Mouse (Mus musculus): ENCODE data around the gene Inpp4a. TPM values are rescaled to one million over a fixed set of nuclear protein-coding genes. Genes with fewer than 3 reads are reported as not detected.

Gene Inpp4a
- total RNA-seq, 1 experiment from 2014 or later: 25.4 TPM

DNA sequence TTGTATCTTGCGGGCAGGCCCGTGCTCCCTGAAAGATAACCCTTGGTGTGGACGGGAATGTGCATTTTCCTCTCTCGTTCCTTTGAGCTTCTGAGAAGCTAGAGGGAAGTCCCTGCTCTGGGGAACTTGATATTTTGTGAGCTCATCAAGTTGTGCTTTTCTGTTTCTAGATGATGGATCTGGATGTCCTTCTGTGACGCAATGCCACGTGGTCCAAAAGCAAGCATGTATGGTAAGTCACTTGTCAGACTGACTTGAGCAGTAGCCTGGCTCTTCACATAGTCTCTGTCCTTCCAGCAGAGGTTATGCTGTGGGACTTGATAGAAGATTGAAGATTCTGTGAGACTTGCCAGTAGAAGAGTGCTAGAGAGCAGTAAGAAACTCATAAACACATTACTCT, 57.5 kb downstream of the Inpp4a start:
- DNase-seq: no peak

DNA sequence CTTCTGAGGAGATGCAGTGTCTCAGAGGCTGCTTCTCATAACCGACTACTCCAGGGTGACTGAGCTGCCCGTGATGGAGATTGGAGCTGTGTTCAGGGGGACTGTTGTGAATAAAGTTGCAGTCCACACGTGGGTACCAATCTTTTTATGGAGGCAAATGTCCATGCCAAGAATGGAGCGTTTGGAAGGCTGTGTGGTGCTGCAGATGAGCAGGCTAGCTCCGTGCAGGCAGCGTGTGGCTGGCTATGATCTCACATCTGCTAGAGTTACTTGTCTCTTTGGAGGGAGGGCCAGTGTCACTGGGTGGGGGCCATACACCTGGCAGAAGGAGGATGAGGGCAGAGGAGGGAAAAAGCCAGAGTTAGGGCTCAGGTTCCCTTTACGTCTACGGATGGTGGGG, 59.0 kb downstream of the Inpp4a start:
- no peak for DNase-seq

DNA sequence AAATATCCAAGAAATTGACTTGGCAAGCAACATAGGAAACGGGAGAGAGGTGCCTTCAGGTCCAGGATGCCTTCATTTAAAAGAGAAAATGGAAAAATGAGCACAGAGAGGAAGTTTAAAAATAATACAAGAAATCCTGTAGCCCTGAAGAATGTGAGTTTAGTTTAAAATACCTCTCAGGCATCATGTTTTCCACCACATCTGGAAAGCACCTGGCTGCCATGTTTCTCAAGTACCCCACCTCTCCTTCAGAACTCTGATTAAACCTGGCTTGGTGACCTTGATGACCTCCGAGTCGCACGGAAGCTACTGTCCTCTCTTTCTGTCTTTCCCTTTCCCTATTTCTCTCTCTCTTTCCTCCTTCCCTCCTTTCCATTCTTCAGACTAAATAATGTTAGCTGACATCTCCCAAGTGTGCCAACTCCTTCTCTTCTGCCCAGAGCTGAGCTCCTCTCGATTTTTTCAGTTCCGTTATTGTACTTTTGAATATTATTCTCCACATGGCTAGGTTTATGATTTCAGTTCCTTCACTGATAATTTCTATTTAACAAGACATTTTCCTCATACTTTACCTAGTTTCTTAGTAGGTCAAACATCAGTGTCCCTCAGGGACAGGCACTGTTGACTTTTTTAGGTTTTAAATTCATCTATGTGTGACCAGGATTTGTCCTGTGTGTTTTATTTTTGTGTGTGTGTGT, 59.9 kb downstream of the Inpp4a start:
- DNase-seq: no peak

DNA sequence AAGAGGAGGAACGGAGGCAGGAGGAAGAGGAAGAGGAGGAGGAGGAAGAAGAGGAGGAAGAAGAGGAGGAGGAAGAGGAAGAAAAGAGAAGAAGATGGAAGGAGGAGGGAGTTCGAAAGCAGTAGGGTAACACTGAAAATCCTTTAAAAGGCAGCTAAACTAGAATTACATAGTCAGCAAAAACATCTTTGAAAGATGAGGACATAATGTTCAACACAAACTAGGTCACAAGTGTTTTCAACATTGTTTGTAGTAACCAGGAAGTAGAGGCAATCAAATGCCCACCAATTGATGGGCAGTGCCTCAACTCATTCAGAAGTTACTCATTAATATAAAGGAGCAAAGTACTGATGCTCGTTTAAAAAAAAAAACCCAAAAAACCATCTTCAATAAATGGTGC, 61.1 kb downstream of the Inpp4a start:
- DNase-seq: no peak

DNA sequence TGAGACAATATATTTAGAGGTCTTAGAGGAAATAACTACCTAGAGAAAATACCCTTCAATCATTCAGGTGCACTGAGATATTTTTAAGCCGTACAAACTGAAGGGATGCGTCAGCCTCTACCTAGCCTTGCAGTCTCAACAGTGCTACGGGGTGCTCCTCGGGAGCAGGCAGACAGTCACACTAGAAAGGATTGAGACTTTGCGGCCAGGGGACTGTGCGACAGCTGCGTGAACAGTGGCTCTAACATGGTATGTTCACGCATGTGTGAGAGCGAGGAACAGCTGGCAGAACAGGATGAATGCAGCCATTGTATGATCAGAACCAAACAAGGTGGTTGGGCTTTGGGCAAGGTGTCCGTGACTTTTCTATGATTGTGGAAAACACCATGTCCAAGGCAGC, 63.1 kb downstream of the Inpp4a start:
- no peak for DNase-seq

DNA sequence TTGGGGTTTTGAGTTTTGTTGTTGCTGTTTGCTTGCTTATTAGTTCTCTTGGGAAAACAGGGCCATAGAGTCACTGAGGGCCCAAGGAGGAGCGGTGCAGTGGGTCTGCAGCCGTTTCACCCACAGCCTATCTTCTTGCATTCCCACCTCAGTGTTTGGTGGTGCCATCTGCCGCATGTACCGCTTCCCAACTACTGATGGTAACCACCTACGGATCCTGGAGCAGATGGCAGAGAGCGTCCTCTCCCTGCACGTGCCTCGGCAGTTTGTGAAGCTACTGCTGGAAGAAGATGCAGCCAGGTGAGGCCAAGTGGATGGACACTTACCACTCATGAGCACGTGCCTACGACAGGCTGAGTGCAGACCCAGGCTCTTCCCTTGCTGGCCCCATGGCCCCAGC, 68.5 kb downstream of the Inpp4a start:
- no peak for DNase-seq

DNA sequence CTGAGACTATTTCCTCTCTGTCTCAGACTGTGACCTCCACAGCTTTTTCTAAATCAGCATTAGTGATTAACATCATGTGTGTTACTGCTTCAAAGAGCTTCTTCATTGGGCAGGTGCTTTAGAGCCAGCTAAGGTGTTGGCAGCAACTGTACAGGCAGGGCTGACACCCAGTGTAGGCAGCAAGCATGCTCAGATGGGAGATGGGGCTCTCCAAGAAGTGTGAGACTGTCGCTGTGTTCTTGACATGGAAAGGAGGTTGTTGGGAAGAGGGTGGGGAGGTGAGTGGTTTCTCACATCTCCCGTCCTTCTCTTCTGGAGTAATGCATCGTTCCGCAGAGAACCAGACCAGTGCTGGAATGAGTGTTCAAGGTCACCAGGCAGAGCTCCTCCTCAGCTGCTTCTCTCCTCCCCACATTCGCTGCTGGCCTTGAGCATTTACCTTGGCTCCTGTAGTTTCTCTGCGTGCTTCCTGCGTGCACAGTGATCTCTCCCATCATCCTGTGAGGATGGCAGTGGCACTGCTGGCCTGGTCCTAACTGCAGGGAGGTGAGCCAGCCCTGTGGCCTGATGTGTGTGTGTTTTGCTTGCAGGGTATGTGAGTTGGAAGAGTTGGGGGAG, 69.2 kb downstream of the Inpp4a start:
- no peak for DNase-seq

DNA sequence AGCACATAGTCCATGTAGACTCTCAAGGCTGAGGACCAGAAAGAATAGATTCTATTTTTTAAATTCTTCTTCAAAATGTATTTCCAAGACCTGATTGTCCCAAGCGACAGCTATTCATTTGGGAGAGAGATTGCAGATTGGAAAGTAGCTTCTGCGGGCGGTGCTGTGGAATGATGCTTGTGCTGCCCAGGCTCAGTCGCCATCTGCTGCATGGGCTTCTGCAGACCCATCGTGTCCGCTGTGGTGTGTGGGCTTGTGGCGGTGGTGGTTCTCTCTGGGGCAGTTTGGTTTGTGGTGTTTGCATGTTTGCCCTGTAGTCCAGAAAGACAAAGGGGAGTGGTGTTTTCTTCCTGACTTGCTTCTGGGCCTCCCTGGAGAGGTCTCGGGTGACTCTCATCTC, 76.5 kb downstream of the Inpp4a start:
- no peak for DNase-seq

DNA sequence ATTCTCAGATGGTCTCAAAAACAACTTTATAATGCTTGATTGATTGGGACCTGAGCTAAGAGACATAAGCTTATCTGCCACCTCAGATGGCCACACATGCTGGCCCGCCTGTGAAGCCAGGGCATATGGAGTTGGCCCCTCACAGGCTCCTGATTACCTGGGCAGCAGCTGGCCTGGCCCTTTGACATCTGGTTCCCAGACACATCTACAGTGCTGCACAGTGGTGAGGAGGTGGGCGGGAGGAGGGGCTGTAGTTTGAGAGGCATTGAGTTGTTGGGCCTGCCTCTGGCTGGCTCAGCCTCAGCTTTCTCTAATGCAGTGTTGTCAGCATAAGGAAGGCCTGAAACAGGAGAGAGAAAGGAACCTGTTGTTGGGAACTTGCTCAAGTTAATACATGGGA, 77.1 kb downstream of the Inpp4a start:
- DNase-seq: no peak

DNA sequence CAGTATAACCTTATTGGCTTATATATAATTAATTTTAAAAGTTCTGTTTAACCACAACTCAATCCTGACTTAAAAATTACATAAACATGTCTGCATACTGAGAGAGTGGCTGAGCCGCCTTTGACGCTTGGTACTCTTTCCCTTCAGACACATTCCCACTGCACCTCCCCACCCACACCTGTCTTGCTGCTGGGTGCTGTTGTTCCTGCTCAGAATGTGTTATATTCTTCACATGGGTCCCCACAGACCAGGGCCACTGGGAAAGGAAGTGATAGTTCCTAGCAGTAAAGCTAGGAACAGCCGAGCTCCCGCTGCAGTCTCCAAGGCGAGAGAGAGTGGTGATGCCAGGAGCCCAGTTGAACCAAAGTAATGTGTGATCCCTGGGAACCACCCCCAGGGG, 78.4 kb downstream of the Inpp4a start:
- DNase-seq: no peak

DNA sequence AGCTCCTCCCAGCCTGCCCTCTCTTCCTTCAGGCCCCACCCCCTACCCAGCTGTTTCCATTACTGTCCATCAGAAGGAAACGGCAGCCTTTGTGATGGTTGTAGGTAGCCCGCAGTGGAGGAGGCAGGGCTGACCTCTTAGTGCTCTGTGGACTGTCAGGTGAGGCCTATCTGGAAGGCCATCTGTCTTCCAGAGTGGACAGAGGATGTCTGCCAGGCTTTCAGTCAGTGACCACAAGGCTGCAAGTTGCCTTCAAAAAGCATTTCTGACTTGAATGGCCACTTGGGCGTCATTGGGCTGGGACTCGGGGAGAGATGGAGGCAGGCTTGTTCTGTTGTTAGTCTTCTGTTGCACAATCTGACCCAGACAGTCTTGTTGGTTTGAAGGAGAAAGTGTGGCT, 79.9 kb downstream of the Inpp4a start:
- no peak for DNase-seq

DNA sequence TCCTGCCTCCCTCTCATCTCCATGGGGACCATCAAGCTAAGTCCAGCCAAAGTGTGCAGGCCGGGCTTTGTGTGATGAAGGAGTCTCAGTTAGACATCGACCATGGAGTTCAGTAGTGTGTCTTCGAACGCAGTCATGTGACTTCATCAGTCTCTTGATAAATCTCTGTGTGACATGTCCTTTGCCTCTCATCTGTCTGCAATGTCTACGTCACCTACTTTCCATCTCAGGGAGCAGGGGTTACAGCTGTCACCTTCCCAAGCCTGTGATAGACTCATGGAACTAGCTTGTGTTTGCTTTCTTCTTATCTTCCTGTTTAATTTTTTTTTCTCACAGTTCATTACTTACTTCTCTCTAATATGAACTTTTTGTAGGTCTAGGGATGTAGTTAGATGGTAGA, 81.2 kb downstream of the Inpp4a start:
- no peak for DNase-seq

DNA sequence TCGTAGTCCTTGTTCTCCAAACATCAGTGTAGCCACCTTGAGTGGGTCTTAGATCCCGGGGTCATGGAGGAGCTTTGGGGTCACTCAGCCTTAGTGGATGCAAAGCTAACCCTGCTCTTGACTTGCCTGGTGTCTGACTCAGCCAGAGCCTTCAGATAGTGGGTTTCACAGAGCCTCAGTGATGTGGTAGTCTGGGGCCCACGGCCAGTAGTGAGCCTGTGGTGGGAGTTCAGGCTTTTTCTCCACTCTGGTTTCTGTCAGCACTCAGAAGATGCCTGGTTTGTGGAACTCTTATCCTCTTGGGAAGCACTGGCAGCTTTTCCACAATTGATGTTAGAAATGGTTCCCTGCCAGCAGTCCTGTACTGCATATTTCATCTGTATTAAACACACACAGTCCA, 84.6 kb downstream of the Inpp4a start:
- DNase-seq: no peak

DNA sequence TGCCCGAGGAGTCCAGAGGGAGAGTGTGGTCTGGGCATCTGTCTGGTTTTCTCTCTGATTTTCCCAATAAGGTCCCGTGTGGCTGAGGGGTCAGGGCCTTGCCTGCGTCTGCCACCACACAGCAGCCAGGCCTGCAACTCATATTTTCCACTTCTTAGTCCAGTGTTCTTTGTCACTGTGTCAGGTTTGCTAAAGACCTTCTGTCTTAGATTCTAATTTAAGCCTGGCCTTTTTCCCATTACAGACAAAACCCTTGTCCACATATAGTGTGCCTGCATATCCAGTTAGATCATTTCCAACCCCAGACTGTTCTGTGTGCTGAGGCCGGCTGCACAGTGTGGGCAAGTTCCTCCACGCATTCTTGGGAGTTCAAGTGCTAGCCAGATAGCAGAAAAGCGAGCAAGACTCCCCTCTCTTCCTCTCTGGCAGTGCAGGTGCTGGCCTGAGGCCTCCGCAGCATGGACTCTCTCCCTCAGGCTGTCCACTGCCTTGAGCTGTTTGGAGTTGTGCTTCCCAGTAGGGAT, 86.8 kb downstream of the Inpp4a start:
- DNase-seq: no peak

DNA sequence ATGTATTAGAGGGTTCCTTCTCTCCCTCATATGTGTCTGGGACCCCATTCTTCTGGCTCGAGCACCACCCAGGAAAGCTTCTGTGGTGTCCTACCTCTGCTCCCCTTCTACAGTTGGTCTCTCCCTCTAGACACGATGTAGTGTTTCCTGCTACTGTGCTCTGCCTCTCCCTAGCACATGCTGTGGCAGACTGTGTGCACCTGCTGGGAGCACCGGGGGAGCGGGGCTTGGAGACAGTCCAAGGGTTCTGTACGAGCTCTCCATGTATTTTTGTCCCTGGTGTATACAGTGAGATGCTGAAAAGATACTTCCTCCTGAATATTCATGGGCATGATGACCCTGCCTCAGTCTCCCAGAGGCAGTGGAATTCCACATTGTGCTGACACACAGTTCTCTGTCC, 93.5 kb downstream of the Inpp4a start:
- DNase-seq: no peak

DNA sequence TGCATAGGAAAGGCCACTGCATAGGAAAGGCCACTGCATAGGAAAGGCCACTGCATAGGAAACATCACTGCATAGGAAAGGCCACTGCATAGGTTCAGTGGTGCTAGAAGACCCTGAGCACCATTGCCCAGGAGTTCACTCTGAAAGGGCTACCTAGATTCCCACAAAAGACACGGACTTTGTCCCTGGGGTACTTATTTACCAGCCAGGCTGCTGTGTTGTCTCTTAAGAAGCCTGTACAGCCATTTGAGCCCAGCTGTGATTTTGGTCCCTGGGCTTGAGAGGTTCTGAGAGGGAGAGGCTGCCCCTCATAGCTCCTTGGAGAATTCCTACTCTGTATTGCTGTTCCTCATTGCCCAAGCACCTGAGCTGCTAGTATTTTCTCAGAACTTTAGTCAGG, 96.8 kb downstream of the Inpp4a start:
- DNase-seq: no peak

DNA sequence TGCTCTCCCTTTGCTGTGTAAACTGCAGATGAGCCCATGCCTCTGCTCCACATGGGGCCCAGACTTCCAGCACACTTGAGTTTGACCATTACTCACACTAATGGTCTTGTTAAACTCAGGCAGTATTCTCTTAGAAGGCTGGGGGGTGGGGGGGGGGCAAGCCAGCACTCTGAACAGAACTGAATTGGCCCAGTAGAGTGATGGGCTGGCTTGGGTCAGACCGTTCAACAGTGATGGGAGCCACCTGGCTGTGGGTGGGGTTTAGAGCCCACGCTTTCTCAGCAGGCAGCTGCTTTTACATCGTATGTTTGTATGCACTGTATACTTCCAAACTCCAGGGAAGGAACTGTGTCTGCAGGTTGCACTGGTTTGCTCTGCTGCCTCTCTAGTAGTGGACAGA, 99.3 kb downstream of the Inpp4a start:
- no peak for DNase-seq

DNA sequence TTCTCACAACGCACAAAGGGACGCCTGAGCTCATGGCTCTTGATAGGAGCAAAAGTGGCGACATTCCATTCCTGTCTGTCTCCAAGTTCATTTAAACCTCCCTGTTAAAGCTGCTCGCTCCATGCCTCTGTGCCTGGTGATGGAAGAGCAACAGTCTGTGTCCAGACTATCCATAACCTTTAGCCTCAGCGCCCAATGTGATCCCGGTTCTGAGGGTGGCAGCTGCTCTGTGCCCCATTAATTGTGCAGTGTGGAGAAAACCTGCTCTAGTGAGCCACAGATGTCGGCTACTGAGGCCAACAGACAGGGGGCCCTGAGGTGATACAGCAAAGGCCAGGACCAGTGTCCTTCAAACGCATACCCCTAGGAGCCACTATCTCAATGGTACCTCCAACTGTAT, 100.1 kb downstream of the Inpp4a start:
- DNase-seq: no peak

DNA sequence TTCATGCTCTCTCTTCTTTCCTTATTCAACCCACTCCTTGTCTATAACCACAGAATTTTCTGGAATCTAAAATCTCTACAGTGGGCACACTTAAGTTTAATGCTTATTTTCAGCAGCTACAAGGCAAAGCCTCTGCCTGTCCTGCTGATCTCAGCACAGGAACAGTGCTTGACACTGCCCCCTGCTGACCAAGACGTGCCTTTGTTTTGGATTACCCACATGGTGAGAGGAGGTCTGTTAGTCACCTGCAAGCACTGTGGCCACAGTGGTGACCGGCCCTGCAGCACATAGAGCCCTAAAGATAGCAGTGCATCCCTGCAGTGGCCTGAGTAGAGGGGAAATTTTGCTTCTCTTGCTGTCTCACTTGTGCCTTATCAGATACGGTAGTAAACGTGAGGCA, 102.0 kb downstream of the Inpp4a start:
- DNase-seq: peak; percentile 64

DNA sequence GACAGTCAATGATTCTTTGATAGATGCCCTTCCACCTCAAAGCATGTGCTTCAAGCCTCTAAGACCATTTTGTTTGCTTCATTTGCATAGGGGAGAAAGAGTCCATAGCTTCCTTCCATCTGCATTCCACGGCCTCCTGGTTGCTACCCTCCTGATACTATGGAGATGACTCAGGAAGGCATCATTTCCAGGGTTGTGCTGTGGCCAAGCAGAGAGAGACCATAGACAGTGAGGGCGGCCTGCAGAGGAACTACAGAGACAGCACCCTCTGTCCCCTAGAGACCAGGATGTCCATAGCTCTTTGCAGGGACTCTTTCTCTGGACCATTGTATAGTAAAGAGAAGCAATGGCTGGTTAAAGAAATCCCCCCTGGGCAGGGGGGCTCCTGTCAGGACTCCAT, 105.5 kb downstream of the Inpp4a start:
- DNase-seq: no peak

DNA sequence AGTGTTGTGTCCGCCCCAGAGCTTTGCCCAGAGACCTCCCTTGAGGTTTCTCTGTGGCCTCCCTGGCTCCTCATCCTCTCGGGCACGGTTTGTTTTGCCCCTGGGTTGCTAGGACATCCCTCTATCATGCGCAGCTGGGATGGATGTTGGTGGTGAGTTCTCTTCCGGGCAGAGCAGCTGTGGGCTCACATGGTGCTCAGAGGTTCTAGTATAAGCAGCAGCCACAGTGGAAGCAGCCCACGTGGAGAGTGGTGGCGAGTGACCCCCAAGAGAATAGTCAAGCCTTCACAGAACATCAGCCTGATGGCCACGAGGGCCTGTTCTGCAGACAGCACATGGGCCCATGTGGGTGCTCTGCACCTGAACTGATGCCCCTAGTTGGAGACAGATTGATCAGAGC, 107.6 kb downstream of the Inpp4a start:
- DNase-seq: no peak

DNA sequence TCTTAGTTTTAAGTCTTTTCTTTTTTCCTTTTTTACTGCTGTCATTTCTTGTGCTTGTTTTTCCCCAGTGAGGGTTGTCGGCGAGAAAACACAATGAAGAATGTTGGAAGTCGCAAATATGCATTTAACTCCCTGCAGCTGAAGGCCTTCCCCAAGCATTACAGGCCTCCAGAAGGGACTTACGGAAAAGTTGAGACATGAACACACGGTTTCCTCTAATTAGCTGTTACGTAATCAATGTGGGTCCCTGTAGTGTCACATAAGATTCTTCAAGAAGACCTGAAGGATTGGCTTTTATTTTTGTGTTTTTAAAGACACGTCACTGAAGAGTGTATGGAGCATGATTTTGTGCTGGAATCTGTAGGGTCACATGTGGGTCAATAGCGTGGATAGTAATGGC, 108.4 kb downstream of the Inpp4a start:
- DNase-seq: no peak

DNA sequence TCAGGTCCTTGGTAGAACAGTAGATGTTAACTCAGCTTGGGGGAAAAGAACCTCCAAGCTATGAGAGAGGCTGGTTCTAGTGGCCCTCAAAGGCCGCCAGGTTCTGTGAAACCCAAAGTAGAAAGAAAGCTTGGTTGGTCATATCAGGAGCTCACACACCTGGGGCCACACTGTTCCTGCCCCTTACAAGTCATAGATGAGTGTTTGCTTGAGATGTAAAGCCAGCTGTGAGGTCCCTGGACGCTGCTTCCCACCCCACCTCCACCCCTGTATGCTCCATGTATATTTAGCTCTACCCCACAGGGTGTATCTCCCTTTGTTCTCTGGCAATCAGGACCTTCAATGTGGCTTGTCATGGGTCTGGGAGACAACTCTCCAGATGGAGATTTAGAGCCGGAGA, 109.0 kb downstream of the Inpp4a start:
- DNase-seq: no peak

DNA sequence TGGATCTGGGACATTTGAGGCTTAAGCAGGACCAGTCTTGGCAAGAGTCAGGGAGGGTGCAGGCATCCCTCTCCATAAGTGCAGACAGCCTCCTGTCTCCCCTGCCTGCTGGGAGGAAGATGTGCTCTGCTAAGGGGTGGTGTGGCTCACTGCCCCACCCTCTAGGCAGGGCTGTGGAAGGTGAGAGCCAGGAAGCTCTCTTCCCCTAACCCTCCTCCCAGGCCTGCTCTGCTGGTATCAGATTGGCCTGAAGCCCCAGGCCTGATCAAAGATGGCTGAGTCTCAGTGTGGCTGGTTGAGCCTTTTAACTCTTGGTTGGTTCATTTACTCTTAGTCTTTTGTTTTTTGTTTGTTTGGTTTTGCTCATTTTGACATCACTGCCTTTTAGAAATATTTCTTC, 110.0 kb downstream of the Inpp4a start:
- no peak for DNase-seq

All from adrenal gland, postnatal 25 days (tissue).